Mouse (Mus musculus): ENCODE data around the gene Kcnip1.

Kcnip1 gene

GRCm38 (mm10) chr11:33939456-33940113 is 53.4 kb downstream of the Kcnip1 start:
- DNase-seq (ENCODE audit: low read depth, low spot score), result no peak

- DNase-seq (ENCODE audit: low read depth, low spot score), result peak; percentile 79
Measured at GRCm38 (mm10) chr11:33938561-33939274, 54.2 kb downstream of the Kcnip1 start.

DNA sequence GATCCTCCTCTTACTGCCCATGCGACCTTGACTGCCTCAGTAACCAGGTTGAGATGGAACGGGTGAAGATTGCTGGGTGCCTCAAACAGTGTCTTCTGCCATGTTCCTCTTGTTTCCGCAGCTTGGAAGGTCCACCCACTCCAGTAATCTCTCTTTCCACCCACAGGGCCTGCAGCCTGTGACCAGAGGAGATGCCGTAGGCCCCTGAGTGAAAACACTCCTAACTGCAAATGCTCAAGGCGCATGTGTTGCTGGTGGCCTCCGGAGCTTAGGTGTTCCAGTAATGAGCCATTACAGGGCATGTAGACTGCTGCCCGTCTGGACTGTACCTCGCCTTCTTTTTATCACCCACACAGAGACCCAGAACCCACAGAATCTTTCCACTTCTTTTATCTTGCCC is 55.3 kb downstream of the Kcnip1 start:
- DNase-seq (ENCODE audit: low read depth, low spot score), result no peak

DNA sequence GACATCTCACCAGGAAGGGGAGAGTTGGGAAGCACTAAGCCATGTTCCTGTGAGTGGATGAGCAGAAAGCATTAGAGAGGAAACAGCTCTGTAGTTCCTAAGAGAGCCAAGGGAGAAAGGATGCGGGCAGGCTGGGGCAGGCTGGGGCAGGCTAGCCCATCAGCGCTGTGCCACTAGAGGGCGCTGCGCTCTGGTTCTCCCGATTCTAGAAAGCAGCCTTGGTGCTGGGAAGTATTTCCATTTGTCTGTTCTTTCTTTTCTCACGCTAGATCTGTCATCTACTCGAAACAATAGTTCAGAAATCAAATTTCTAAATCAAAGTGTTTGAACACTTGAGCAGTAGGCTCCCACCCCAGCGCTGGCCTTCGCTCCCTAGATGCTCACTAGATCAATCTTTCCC is 58.7 kb downstream of the Kcnip1 start:
- no peak for DNase-seq (ENCODE audit: low read depth, low spot score)

- DNase-seq (ENCODE audit: low read depth, low spot score), result peak; percentile 75
Measured at GRCm38 (mm10) chr11:33932386-33933111, 60.4 kb downstream of the Kcnip1 start.

GRCm38 (mm10) chr11:33931836-33932385 is 61.0 kb downstream of the Kcnip1 start:
- DNase-seq (ENCODE audit: low read depth, low spot score), result no peak

DNA sequence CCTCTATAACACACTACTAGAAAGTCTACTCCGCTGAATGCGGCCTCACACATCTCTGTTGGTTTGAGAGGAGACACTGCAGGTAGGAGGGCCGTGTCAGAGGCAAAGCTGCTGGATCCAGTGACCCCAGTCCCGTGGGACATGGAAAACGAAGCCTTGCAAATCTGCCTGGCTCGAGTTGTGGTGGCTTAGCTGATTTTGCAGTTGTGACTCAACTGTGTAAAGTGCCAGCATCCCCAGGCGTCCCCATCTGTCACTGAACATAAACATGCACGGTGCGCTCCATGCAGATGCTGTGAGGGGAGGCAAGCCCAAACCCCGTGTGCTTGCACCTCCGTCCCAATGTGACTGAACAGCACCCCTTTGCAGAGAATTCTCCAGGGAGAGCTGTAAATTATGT is 63.5 kb downstream of the Kcnip1 start:
- DNase-seq (ENCODE audit: low read depth, low spot score), result peak; percentile 60

GRCm38 (mm10) chr11:33928658-33929057 is 64.3 kb downstream of the Kcnip1 start:
- DNase-seq (ENCODE audit: low read depth, low spot score), result peak; percentile 53

GRCm38 (mm10) chr11:33927836-33928235 is 65.1 kb downstream of the Kcnip1 start:
- peak; percentile 31 for DNase-seq (ENCODE audit: low read depth, low spot score)

- DNase-seq (ENCODE audit: low read depth, low spot score), result no peak
Measured at GRCm38 (mm10) chr11:33927321-33927720, 65.6 kb downstream of the Kcnip1 start.

- no peak for DNase-seq (ENCODE audit: low read depth, low spot score)
Measured at GRCm38 (mm10) chr11:33926551-33926950, 66.4 kb downstream of the Kcnip1 start.

- no peak for DNase-seq (ENCODE audit: low read depth, low spot score)
Measured at GRCm38 (mm10) chr11:33925778-33926177, 67.2 kb downstream of the Kcnip1 start.

- no peak for DNase-seq (ENCODE audit: low read depth, low spot score)
Measured at GRCm38 (mm10) chr11:33923031-33923430, 69.9 kb downstream of the Kcnip1 start.

DNA sequence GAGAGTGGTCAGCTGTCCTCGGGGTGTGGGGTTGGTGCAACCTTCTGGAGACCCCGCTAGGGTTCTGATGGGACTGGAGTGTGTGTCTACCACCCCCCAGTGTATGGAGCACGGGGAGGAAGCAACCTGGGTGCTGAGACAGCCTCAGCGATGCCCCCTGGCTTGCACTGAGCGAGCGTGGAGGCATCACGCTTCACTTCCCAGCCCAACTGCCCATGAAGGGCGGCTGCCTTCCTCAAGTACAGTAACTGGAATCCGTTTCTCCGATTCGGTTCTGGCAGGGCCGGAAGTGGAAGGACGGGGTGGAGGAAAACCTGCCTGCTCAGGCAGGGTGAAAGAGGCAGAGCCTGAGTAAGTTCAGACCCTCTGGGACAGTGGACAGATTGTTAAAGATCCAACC is 71.5 kb downstream of the Kcnip1 start:
- no peak for DNase-seq (ENCODE audit: low read depth, low spot score)

DNA sequence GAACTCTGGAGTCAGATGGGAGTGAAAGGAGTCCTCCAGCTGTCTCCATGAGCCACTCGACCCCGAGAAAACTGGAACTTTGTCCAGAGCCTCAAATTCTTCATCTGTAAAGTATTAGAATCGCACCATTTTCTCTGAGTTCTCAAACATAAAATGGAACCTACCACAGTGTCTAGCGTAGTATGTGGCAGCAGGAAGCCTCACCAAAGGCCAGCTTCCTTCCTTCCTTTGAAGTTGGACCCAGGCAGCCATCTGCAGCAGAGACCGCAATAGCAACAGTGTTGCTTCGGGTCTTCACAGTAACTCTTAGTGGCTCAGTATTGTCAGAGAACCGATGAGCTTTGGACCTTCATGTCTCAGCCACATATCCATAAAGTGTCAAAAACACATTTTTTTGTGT is 73.1 kb downstream of the Kcnip1 start:
- no peak for DNase-seq (ENCODE audit: low read depth, low spot score)

DNA sequence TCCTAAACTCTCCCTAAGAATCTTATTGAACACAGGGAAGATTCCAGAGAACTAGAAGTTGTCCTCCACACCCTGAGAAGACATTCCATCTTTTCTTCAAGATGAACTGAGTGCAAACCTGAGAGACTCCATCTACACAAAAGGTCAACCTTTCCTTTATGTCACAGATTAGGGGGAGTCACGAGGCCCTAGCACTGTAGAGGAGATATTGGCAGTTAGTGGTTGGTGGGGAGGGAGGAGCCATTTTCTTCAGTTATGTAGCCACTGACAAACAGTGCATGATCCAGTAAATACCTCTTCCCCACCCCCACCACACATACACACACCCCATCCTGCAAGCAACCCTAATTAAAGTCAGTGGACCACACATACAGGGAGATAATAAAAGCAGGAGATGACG is 74.5 kb downstream of the Kcnip1 start:
- DNase-seq (ENCODE audit: low read depth, low spot score), result no peak

GRCm38 (mm10) chr11:33917574-33917973 is 75.4 kb downstream of the Kcnip1 start:
- DNase-seq (ENCODE audit: low read depth, low spot score), result peak; percentile 49

GRCm38 (mm10) chr11:33914216-33914615 is 78.7 kb downstream of the Kcnip1 start:
- DNase-seq (ENCODE audit: low read depth, low spot score), result no peak

- peak; percentile 29 for DNase-seq (ENCODE audit: low read depth, low spot score)
Measured at GRCm38 (mm10) chr11:33913061-33913460, 79.9 kb downstream of the Kcnip1 start.

- no peak for DNase-seq (ENCODE audit: low read depth, low spot score)
Measured at GRCm38 (mm10) chr11:33912151-33912571, 80.8 kb downstream of the Kcnip1 start.

GRCm38 (mm10) chr11:33910982-33911381 is 82.0 kb downstream of the Kcnip1 start:
- DNase-seq (ENCODE audit: low read depth, low spot score), result no peak

Data from brain, adult 2 months (tissue).